Mouse (Mus musculus) liver, embryonic 16.5 days (tissue): Measurements from ENCODE around the gene Atg7. TPM values are rescaled to one million over a fixed set of nuclear protein-coding genes. Genes with fewer than 3 reads are reported as not detected.

Experiments
- ATAC-seq: fragments of 200-750 bp; cut with Nextera tagmentation; 2 replicates; pipeline ENCODE4 v1.8.0; 2017; ENCODE audit warnings: low read depth, mild to moderate bottlenecking, moderate number of reproducible peaks, moderate library complexity
- H3K27ac ChIP-seq: fragments of 300-500 bp; sonication (generic); 2 replicates; pipeline ENCODE4 v1.5.1; 2014; ENCODE audit warnings: mild to moderate bottlenecking, low read length
- H3K27me3 ChIP-seq: fragments of 300-500 bp; sonication (generic); 2 replicates; pipeline ENCODE4 v1.6.1; 2014; ENCODE audit warnings: low read depth, low read length, mixed read lengths; ENCODE audit not compliant: control insufficient read depth, insufficient read depth
- H3K36me3 ChIP-seq: fragments of 300-500 bp; sonication (generic); 2 replicates; pipeline ENCODE4 v1.6.1; 2014; ENCODE audit warnings: mild to moderate bottlenecking; ENCODE audit not compliant: control insufficient read depth, insufficient read depth
- H3K4me1 ChIP-seq: fragments of 300-500 bp; sonication (generic); 2 replicates; pipeline ENCODE4 v1.6.1; 2014; ENCODE audit warnings: low read depth, low read length, mixed read lengths; ENCODE audit not compliant: control insufficient read depth
- H3K4me2 ChIP-seq: fragments of 300-500 bp; sonication (generic); 2 replicates; pipeline ENCODE4 v1.6.1; 2014; ENCODE audit warnings: low read depth, low read length, mixed read lengths
- H3K4me3 ChIP-seq: fragments of 300-500 bp; sonication (generic); 2 replicates; pipeline ENCODE4 v1.5.1; 2014; ENCODE audit warnings: low read depth, mild to moderate bottlenecking, low read length
- H3K9ac ChIP-seq: fragments of 300-500 bp; sonication (generic); 2 replicates; pipeline ENCODE4 v1.6.1; 2014; ENCODE audit warnings: low read depth, low read length
- H3K9me3 ChIP-seq: fragments of 300-500 bp; sonication (generic); replicated peaks from 2 replicates; pipeline ENCODE4 v1.6.1; 2016; ENCODE audit warnings: low read length; ENCODE audit not compliant: control insufficient read depth
- WGBS: fragments of 180-500 bp; shearing (Covaris S2); extraction: QIAGEN DNeasy Blood & Tissue Kit; methylation state at CpG from one replicate; pipeline ENCODE4 v1.1.7; 2014; ENCODE audit not compliant: insufficient replicate concordance; 5-methylcytosine and 5-hydroxymethylcytosine counted together
- polyA plus RNA-seq: library from polyadenylated mRNA; unstranded; fragments of >200 nt; fragmentation: Nextera tagmentation; extraction: Ambion mirVana; gene quantifications from 2 replicates; pipeline ENCODE4 v1.2.1, GENCODE M21; 2015

Atg7 gene
- polyA plus RNA-seq, 1 experiment from 2014 or later: 13.2 TPM

DNA sequence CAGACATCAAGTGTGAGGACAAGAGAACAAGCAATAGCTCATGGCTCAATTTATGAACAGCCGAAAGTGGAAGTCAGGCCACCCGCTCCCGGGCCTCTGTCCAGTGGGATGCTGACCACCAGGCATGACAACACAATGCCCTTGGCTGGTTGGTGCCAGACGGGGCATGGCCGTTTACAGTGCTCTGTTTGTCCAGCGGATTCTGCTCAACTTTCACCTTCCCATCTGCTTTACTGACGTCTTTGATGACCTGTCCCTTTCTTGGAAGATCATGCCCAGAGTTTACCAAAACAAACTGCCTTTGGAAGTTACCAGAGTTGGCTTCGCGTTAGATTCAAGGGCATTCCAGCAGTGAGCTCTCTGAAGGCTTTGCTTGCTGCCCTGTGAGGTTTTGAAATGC is 93.5 kb downstream of the Atg7 start:
- no peak for ATAC-seq
- Histone ChIP-seq H3K9ac (no peak overlapping the region), H3K27ac (no peak overlapping the region), H3K4me3 (no peak overlapping the region), H3K4me2 (no peak overlapping the region), H3K27me3 (no peaks in the 10 kb centered on the region), H3K4me1 (no peaks in the 10 kb centered on the region), H3K9me3 (no peaks in the 10 kb centered on the region), H3K36me3 (no peaks in the 10 kb centered on the region)
- 81% methylated on average over 9 of the region's 9 CpGs for WGBS

DNA sequence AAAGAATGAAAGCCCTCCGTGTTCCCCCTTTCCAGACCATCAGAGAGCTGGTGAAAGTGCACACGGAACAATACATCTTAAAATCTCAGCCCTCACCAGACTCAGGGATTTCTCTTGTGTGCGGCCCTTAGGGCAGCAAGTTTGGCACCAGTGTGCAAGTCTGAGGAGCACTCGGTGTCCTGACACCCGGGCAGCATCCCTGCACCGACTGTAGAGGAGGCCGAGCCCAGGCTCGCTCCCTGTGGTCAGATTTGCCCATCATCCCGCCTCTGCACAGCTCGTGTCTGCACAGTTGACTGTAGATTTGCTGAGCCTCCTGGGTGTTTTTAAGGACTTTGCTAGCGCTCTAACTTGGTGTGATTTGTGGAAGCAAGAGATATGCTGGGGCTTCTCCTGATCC is 94.3 kb downstream of the Atg7 start:
- H3K4me2 ChIP-seq: no peak overlapping the region
- H3K9ac ChIP-seq: no peak overlapping the region
- H3K4me3 ChIP-seq: no peak overlapping the region
- H3K27ac ChIP-seq: no peak overlapping the region
- WGBS: 71% methylated on average over 11 of the region's 11 CpGs
- H3K27me3 ChIP-seq: no peaks in the 10 kb centered on the region
- no peak for ATAC-seq
- H3K9me3 ChIP-seq: no peaks in the 10 kb centered on the region
- no peaks in the 10 kb centered on the region for H3K36me3 ChIP-seq
- H3K4me1 ChIP-seq: no peaks in the 10 kb centered on the region

DNA sequence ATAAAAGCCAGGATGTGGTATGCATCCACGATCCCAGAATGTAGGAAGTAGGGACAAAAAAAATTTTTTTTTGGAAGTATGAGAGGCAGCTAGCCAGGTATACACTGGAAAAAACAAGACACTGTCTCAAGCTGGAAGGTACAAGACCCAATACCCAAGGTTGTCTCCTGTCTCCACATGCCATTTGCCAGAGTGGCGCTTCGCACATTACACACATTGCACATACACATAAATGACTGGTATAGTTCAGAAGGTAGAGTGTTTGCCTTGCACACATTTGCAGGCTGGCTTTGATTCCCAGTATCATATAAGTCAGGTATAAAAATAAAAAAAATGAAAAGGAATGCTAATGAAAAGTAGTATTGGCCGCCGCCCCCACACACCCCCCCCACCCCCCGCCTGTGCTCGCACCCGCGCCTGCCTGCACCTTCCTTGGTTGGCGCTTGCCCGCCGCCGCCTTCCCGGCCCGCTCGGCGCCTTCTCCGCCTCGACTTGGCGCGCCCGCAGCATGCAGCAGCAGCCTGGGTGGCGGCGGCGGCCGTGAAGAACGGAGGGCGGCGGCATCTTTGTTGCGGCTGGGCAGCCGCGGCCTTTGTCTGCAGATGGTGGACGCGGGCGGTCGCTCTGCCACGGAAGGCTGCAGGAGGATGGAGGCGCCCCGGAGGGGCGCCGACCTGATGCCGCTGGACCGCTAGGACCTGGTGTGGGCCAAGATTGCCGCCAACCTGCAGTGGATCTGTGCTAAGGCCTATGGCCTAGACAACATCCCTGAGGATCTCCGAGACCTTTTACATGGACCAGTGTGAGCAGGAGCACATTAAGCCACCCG is 95.2 kb downstream of the Atg7 start:
- Histone ChIP-seq H3K27ac (no peak overlapping the region), H3K27me3 (no peaks in the 10 kb centered on the region), H3K9me3 (no peaks in the 10 kb centered on the region), H3K36me3 (no peaks in the 10 kb centered on the region), H3K9ac (no peak overlapping the region), H3K4me2 (peak overlapping the region; percentile 27; the same call in 1 of the 2 replicates), H3K4me3 (no peak overlapping the region), H3K4me1 (no peaks in the 10 kb centered on the region)
- 24% methylated on average over 46 of the region's 46 CpGs for WGBS
- ATAC-seq: no peak

DNA sequence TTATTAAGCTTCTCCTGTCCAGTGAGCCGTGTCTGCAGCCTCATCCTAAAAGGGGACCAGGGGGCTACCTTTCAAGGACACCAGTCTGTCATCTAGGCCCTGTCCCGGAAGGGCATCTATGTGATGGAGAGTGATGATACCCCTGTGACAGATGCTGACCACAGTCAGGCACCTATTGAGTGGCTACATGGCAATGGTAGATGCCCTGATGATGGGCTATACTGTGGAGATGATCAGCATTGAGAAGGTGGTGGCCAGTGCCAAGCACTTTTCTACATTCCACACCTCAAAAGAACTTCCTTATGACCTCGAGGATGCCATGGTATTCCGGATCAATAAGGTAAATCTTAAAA is 95.8 kb downstream of the Atg7 start:
- H3K9ac ChIP-seq: no peak overlapping the region
- no peaks in the 10 kb centered on the region for H3K36me3 ChIP-seq
- no peak overlapping the region for H3K4me3 ChIP-seq
- no peak overlapping the region for H3K27ac ChIP-seq
- H3K9me3 ChIP-seq: no peaks in the 10 kb centered on the region
- no peaks in the 10 kb centered on the region for H3K4me1 ChIP-seq
- 62% methylated on average over 4 of the region's 4 CpGs for WGBS
- H3K27me3 ChIP-seq: no peaks in the 10 kb centered on the region
- ATAC-seq: no peak
- H3K4me2 ChIP-seq: no peak overlapping the region

DNA sequence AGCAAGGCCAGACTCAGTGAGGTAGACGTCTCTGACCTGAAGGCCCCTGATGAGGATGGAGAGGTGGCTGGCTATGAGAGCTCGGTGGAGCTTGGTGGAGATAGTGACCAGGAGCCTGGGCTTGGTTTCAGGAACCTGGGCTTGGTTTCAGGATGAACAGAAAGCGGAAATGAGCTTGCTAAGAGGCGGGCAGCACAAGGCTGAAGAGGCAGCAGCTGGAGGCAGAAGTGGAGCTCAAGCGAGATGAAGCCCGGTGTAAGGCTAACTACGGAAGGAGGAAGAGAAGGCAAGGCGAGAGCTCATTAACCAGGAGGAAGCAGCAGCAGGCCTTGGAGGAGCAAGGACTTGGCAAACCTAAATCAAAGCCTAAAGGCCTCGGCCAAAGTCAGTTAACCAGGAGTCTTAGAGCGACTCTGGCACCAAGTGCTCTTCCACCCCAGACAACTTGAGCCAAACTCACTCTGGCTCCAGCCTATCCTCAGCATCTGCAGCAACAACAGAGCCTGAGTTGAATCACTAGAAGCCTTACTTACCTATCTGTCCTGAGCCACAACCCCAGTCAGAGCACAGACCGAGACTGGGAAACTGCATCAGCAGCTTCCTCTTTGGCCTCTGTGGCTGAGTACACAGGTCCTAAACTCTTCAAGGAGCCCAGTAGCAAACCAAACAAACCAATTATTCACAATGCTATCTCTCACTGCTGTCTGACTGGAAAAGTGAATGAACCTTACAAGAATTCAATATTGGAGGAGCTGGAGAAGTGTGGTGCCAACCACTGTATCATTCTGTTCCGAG is 99.5 kb downstream of the Atg7 start:
- 62% methylated on average over 12 of the region's 12 CpGs for WGBS
- Histone ChIP-seq H3K36me3 (no peaks in the 10 kb centered on the region), H3K4me3 (no peak overlapping the region), H3K4me2 (no peak overlapping the region), H3K9me3 (no peaks in the 10 kb centered on the region), H3K27ac (no peak overlapping the region), H3K9ac (no peak overlapping the region), H3K27me3 (no peaks in the 10 kb centered on the region), H3K4me1 (no peaks in the 10 kb centered on the region)
- ATAC-seq: no peak

DNA sequence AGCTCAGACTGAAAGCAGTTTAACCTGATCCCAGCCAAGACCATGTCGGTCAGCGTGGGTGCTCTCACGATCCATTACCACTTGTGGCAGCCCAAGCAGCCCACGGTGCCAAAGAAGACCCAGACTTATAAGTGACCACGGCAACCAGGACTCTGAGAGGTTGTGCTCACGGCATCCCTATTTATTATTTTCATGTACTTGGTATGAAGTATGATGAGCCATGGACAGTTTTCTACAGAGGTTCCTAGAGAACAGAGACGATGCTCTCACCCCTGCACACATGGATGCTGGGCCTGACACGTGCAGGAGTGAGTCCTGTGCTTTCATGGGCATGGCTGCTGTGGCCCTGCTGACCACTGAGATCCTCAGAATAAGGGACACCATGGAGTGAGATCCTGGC is 100.2 kb downstream of the Atg7 start:
- 77% methylated on average over 8 of the region's 8 CpGs for WGBS
- Histone ChIP-seq H3K36me3 (no peaks in the 10 kb centered on the region), H3K4me3 (no peak overlapping the region), H3K27ac (no peak overlapping the region), H3K27me3 (no peaks in the 10 kb centered on the region), H3K9me3 (no peaks in the 10 kb centered on the region), H3K9ac (no peak overlapping the region), H3K4me2 (no peak overlapping the region), H3K4me1 (no peaks in the 10 kb centered on the region)
- ATAC-seq: no peak

DNA sequence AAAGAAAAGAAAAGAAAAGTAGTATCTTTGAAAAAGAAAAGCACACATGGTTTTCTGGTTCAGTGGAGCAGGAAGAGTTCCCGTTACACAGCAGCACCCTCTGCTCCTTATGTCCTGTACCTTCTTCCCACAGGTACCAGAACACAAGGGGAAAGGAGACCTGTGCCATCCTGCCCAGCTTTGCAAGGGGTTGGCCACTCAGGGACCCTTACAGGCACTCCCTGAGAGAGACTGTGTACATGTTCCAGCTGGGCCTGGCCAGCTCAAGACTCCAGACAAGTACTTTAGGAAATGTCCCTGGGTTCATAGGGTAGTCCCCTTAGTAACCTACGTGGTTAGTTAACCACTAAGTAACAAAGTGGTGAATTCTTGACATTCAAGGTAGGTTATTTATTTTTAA is 100.9 kb downstream of the Atg7 start:
- ATAC-seq: no peak
- Histone ChIP-seq H3K27ac (no peak overlapping the region), H3K9me3 (no peaks in the 10 kb centered on the region), H3K9ac (no peak overlapping the region), H3K4me2 (no peak overlapping the region), H3K4me3 (no peak overlapping the region), H3K4me1 (no peaks in the 10 kb centered on the region), H3K36me3 (no peaks in the 10 kb centered on the region), H3K27me3 (no peaks in the 10 kb centered on the region)
- 70% methylated on average over 2 of the region's 2 CpGs for WGBS

DNA sequence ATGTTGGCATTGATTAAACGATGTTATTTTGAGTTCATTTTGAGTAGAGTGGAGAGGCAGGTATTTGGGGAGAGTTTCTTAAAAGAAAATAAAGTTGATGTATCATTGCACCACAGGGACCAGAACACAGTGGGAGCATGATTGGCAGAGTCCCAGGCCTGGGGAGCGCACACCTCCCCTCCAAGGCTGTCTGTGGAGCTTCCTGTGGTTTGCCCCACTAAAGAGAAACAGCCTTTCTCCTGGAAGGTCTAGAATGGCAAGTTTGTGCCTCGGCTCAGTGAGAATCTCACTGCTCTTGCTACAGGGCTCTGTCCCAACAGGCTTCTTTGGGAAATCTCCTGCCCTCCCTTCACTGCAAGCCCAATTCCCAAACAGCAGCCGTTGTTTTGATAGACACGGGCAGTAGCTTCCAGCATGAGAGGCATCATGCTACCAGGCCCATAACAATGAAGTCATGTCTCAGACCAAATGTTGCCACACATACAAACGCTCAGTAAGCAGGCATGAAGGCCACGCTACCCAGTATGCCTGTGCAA is 103.6 kb downstream of the Atg7 start:
- Histone ChIP-seq H3K4me3 (no peak overlapping the region), H3K27ac (no peak overlapping the region), H3K9me3 (no peaks in the 10 kb centered on the region), H3K27me3 (no peaks in the 10 kb centered on the region), H3K36me3 (no peaks in the 10 kb centered on the region), H3K4me2 (no peak overlapping the region), H3K4me1 (no peaks in the 10 kb centered on the region), H3K9ac (no peak overlapping the region)
- 65% methylated on average over 7 of the region's 7 CpGs for WGBS
- ATAC-seq: no peak

DNA sequence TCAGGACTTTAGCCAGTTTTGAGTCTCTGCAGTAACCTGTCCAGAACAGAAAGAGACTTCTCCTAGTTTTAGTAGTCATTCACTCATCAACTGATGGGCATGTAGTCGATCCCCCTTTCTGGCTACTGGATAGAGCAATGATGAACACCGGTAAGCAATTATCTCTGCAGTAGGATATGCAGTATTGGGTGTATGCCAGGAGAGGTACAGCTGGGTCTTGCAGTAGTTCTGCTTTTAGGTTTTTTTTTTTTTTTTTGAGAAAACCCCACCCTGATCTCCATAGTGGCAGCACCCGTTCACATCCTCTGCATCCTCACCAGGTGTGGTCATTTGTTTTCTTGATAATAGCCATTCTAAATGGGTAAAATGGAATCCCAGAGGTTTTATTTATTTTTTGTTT is 105.5 kb downstream of the Atg7 start:
- Histone ChIP-seq H3K9me3 (no peaks in the 10 kb centered on the region), H3K4me1 (no peaks in the 10 kb centered on the region), H3K27me3 (no peaks in the 10 kb centered on the region), H3K27ac (no peak overlapping the region), H3K9ac (no peak overlapping the region), H3K36me3 (no peaks in the 10 kb centered on the region), H3K4me2 (no peak overlapping the region), H3K4me3 (no peak overlapping the region)
- no peak for ATAC-seq
- 48% methylated on average over 3 of the region's 3 CpGs for WGBS
